Mouse (Mus musculus): ENCODE measurements around the gene Tmem117.

Tmem117 gene

GRCm38 (mm10) chr15:95145118-95145517, 516.1 kb downstream of the Tmem117 start:
- in situ Hi-C loops (cut with MboI) = no loop called here
